Mouse (Mus musculus): ENCODE data around the gene Pus1.

GRCm38 (mm10) chr5:110735606-110736005, 44.9 kb downstream of the Pus1 start:
- TF ChIP-seq CTCF (IDR thresholded peaks at IDR 0.05; ENCODE audit: extremely low read depth, insufficient read length, insufficient replicate concordance, low read depth, low read length) (no peak), POLR2A (IDR thresholded peaks at IDR 0.05; ENCODE audit: low read depth, low read length) (no peak)

All from small intestine, adult 2 months (tissue).